Mouse (Mus musculus): Measurements from ENCODE around the gene Zscan5b.

- TF ChIP-seq CTCF (IDR thresholded peaks at IDR 0.05; ENCODE audit: low read depth, low read length): peak; percentile 55
- TF ChIP-seq POLR2A (IDR thresholded peaks at IDR 0.05; ENCODE audit: extremely low read depth, insufficient read depth, low read length): no peak
Measured at GRCm38 (mm10) chr7:6282749-6283148, 60.7 kb downstream of the Zscan5b start.
